Mouse (Mus musculus): ENCODE results near the gene Dlst.

- TF ChIP-seq EP300 (optimal IDR thresholded peaks at IDR 0.05) = no peak
- TF ChIP-seq CTCF (IDR thresholded peaks at IDR 0.05; ENCODE audit: low read depth) = no peak
Measured at GRCm38 (mm10) chr12:85184118-85184517, 73.5 kb downstream of the Dlst start.
